Mouse (Mus musculus) urinary bladder, adult 18-20 months (tissue): ENCODE data around the gene Anxa9.

ENCODE experiments used
- DNase-seq, 2 experiments: peaks; one replicate each; pipeline ENCODE4 v3.0.0; 2022; ENCODE audit warnings: low spot score in 2 of 2, mixed read lengths in 2 of 2

The Anxa9 gene

DNA sequence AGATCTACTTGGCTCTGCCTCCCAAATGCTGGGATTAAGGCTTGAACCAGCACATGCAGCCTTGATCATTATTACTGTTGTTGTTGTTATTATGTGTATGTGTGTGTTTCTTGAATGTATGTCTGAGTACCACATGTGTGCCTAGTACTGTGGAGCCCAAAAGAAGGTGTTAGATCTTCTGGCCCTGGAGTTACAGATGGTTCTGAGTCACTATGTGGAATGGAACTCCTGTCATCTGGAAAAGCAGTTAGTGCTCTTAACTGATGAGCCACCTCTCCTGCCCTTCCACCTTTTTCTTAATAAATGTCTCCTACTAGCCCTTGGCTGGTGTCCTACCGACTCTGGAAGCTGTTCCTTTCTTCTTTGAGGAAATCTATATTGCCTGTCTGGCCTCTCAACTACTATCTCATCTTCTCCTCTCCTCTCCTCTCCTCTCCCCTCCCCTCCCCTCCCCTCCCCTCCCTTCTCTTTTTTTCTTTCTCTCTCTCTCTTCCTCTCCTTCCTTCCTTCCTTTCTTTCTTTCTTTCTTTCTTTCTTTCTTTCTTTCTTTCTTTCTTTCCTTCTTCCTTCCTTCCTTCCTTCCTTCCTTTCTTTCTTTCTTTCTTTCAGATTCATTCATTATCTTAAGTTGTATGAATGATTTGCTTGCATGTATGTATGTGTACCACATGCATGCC lies 59.2 kb downstream of the Anxa9 start:
- DNase-seq, result no peak

DNA sequence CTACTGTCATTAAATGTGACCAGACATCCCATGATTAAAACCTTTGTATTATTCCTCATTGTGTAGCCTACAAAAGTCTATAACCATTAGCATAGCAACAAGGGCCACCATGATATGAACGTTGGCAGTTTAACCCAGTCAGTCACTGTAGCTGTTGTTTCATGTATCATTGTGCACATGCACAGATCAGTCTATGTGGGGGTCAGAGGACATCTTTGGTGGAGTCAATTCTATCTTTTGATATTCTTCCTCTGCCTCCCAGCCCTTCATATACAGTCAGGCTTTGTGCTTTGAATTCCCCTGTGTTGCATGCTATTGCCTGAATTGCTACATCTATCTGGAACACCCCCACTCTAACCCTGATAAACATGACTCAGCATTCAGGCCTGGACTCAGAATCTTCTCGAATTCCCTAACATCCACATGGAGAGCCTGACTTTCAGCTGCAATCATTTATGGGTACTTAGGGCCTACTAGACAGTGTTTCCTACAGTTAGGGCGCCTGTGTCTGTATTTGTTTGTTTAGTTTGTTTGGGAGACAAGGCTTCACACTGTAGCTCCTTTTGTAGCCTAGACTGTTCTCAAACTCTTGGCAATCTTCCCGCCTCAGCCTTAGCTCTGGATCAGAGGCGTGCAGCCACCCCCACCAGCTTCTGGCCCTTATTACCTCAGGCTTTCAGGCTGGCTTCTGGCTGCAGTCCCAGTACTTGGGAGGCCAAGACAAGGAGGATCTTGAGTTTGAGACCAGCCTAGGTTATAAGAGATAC lies 60.3 kb downstream of the Anxa9 start:
- no peak for DNase-seq
